Comparison of ENCODE assay signal across 8 mouse cellular contexts in genomic region chr3:130729472-130730188, GRCm38 (mm10). TPM values are rescaled to one million over a fixed set of nuclear protein-coding genes. Genes with fewer than 3 reads are reported as not detected.
DNase-seq lines count a peak whose midpoint lies in the region; ATAC-seq and TF ChIP-seq lines count a peak whose summit lies in the region.

No protein-coding gene starts in this region.

- WGBS in forebrain, postnatal 0 days = 2% methylated on average over 58 of the region's 58 CpGs
- under 1% methylated on average over 58 of the region's 58 CpGs for WGBS in liver, embryonic 13.5 days (ENCODE audit: insufficient replicate concordance)

- peak overlapping the region; percentile 87 for H3K4me3 ChIP-seq in forebrain, postnatal 0 days (ENCODE audit: low read depth, low read length)
- peak overlapping the region; percentile 98 for H3K4me3 ChIP-seq in liver, embryonic 13.5 days (replicated peaks)
- peak overlapping the region; percentile 76 for H3K4me3 ChIP-seq in myocyte

- H3K4me1 ChIP-seq in forebrain, postnatal 0 days (ENCODE audit: insufficient read depth) = peaks cover 13% of the 10 kb centered on the region
- peaks cover 31% of the 10 kb centered on the region for H3K4me1 ChIP-seq in liver, embryonic 13.5 days (replicated peaks)

- no peaks in the 10 kb centered on the region for H3K9me3 ChIP-seq in forebrain, postnatal 0 days (ENCODE audit: low read length)
- H3K9me3 ChIP-seq in liver, embryonic 13.5 days (replicated peaks) = no peaks in the 10 kb centered on the region

- peak overlapping the region; percentile 70 for H3ac ChIP-seq in myocyte (ENCODE audit: control insufficient read depth, insufficient read length)

- DNase-seq in right cerebral cortex, postnatal 10 days (ENCODE audit: low spot score in 2 of 2) = peak; percentile 64 to 66
- no peak for DNase-seq in right cerebral cortex, postnatal 25 days
- peak; percentile 28 for DNase-seq in brain, adult 2 months (ENCODE audit: low read depth, low spot score)
- peak; percentile 71 for DNase-seq in forebrain, postnatal 0 days
- peak; percentile 51 for DNase-seq in kidney, adult 18-20 months
- peak; percentile 47 for DNase-seq in liver, embryonic 13.5 days
- DNase-seq in thymus, postnatal 14 days = peak; percentile 61

- H3K27ac ChIP-seq in forebrain, postnatal 0 days (ENCODE audit: low read depth, low read length) = peak overlapping the region; percentile 92
- peak overlapping the region; percentile 84 for H3K27ac ChIP-seq in liver, embryonic 13.5 days

- peak overlapping the region; percentile 88 for H3K9ac ChIP-seq in forebrain, postnatal 0 days
- H3K9ac ChIP-seq in liver, embryonic 13.5 days = peak overlapping the region; percentile 96

- H3K36me3 ChIP-seq in forebrain, postnatal 0 days (ENCODE audit: insufficient read depth) = peaks cover 37% of the 10 kb centered on the region
- H3K36me3 ChIP-seq in liver, embryonic 13.5 days = peaks cover 45% of the 10 kb centered on the region
- peaks cover 30% of the 10 kb centered on the region for H3K36me3 ChIP-seq in myocyte (ENCODE audit: control insufficient read depth, insufficient read depth)

- peak overlapping the region; percentile 46 for H3K4me2 ChIP-seq in forebrain, postnatal 0 days (ENCODE audit: low read depth)
- H3K4me2 ChIP-seq in liver, embryonic 13.5 days = peak overlapping the region; percentile 83
- peak overlapping the region; percentile 98 for H3K4me2 ChIP-seq in myocyte (ENCODE audit: low read depth)

- H3K27me3 ChIP-seq in forebrain, postnatal 0 days (ENCODE audit: insufficient read depth, low read length) = no peaks in the 10 kb centered on the region
- H3K27me3 ChIP-seq in liver, embryonic 13.5 days = peaks cover 2% of the 10 kb centered on the region; the same call in 1 of the 2 replicates
- H3K27me3 ChIP-seq in myocyte (ENCODE audit: control insufficient read depth, insufficient read depth, insufficient read length) = no peaks in the 10 kb centered on the region

- no peak for TF ChIP-seq POLR2A in myocyte (IDR thresholded peaks at IDR 0.05; ENCODE audit: insufficient read length, low read depth)

- TF ChIP-seq CTCF in forebrain, postnatal 0 days (IDR thresholded peaks at IDR 0.05; ENCODE audit: low read depth) = peak; percentile 42

- peak; percentile 60 for ATAC-seq in forebrain, postnatal 0 days
- peak; percentile 60 for ATAC-seq in liver, embryonic 13.5 days (ENCODE audit: low read depth)

- peaks cover 25% of the 10 kb centered on the region for H3K79me2 ChIP-seq in myocyte (ENCODE audit: control insufficient read depth, insufficient read depth)

TF ChIP-seq in myocyte, 11 proteins besides CTCF, POLR2A, EP300 and RAD21:
- no peak for TF ChIP-seq MAX (IDR thresholded peaks at IDR 0.05; ENCODE audit: low read depth)
- TF ChIP-seq TCF12 (IDR thresholded peaks at IDR 0.05; ENCODE audit: insufficient read depth, poor library complexity, severe bottlenecking) = no peak
- TF ChIP-seq TCF3 (IDR thresholded peaks at IDR 0.05; ENCODE audit: insufficient read length, low read depth) = no peak
- TF ChIP-seq USF1 (IDR thresholded peaks at IDR 0.05; ENCODE audit: low read depth) = no peak

RNA-seq across cellular contexts. Expression of gene Rpl34, which starts 0.6 kb away (rescaled TPM):
- total RNA-seq in forebrain, postnatal 0 days (2014; rRNA removed) = 609 and 774 TPM in 2 replicates
- 566 and 750 TPM in 2 replicates for polyA plus RNA-seq in forebrain, postnatal 0 days (2015; fragmentation: Nextera tagmentation; extraction: Ambion mirVana)
- polyA plus RNA-seq in liver, embryonic 13.5 days (2015; fragmentation: Nextera tagmentation; extraction: Ambion mirVana) = 670 and 773 TPM in 2 replicates
- 1,847 TPM for polyA plus RNA-seq in myocyte (2012; fragmentation: generic; extraction: Trizol)

RNA-seq across cellular contexts. Expression of gene Ostc, which starts 20.4 kb away (rescaled TPM):
- total RNA-seq in forebrain, postnatal 0 days (2014; rRNA removed) = 118 and 146 TPM in 2 replicates
- 186 and 197 TPM in 2 replicates for polyA plus RNA-seq in forebrain, postnatal 0 days (2015; fragmentation: Nextera tagmentation; extraction: Ambion mirVana)
- 226 and 234 TPM in 2 replicates for polyA plus RNA-seq in liver, embryonic 13.5 days (2015; fragmentation: Nextera tagmentation; extraction: Ambion mirVana)
- polyA plus RNA-seq in myocyte (2012; fragmentation: generic; extraction: Trizol) = 150 TPM

Comparison
In these comparisons a context has a peak if more than half of its experiments do, and no peak if none do; other contexts are left out.
1. H3K4me2 ChIP-seq: peak in every context shown above with its lines; median percentile 98 in myocyte; 83 in liver, embryonic 13.5 days; 46 in forebrain, postnatal 0 days.